In genomic region chr2:178821552-178821951, GRCm38 (mm10) we compare ENCODE assay signal across 13 mouse cellular contexts.
"Had no signal": no experiment of that assay in that cellular context is flagged by ENCODE, and none has a peak within 500 bp of the region (broad histone marks: within the 10 kb centered on the region; RNA-seq: fewer than 3 reads in every experiment).

No protein-coding gene starts in this region.

- DNase-seq: forebrain, postnatal 0 days; gastrocnemius, postnatal 10 days; heart, postnatal 36 days; kidney, adult 11 months; kidney, adult 2 months; kidney, adult 9 months; kidney, postnatal 14 days; kidney, postnatal 36 days; layer of hippocampus, adult 9-11 months; layer of hippocampus, postnatal 36 days; left cerebral cortex, postnatal 4 days; liver; liver, embryonic 13.5 days had no signal
